Mouse (Mus musculus) cerebellum, adult (tissue): ENCODE data around the gene Pyroxd1.

ENCODE experiments used
- ATAC-seq: cut with Nextera tagmentation; 2 replicates; pipeline ENCODE4 v1.9.2; 2017; ENCODE audit warnings: mild to moderate bottlenecking, moderate library complexity, mixed read lengths; ENCODE audit not compliant: insufficient number of reproducible peaks, low FRiP score, low TSS enrichment

The Pyroxd1 gene

GRCm38 (mm10) chr6:142367565-142367964 is 22.1 kb downstream of the Pyroxd1 start:
- ATAC-seq = no peak

GRCm38 (mm10) chr6:142369568-142369967 is 24.1 kb downstream of the Pyroxd1 start:
- no peak for ATAC-seq

- no peak for ATAC-seq
Observed at GRCm38 (mm10) chr6:142377081-142377480, 31.6 kb downstream of the Pyroxd1 start.

- no peak for ATAC-seq
Observed at GRCm38 (mm10) chr6:142378576-142379330, 33.3 kb downstream of the Pyroxd1 start.

GRCm38 (mm10) chr6:142379961-142380360 is 34.5 kb downstream of the Pyroxd1 start:
- no peak for ATAC-seq

GRCm38 (mm10) chr6:142381615-142382014 is 36.2 kb downstream of the Pyroxd1 start:
- ATAC-seq = no peak

GRCm38 (mm10) chr6:142384521-142384920 is 39.1 kb downstream of the Pyroxd1 start:
- ATAC-seq = no peak

- ATAC-seq = no peak
Observed at GRCm38 (mm10) chr6:142386285-142387010, 41.0 kb downstream of the Pyroxd1 start.

- ATAC-seq = peak; percentile 99
Observed at GRCm38 (mm10) chr6:142387011-142387754, 41.7 kb downstream of the Pyroxd1 start, which contains the start of the genes Recql and Golt1b. Gene Recql (minus strand): TSS chr6:142387087. Gene Golt1b (plus strand): TSS chr6:142387221.

- no peak for ATAC-seq
Observed at GRCm38 (mm10) chr6:142387755-142388271, 42.4 kb downstream of the Pyroxd1 start.

GRCm38 (mm10) chr6:142389101-142389500 is 43.6 kb downstream of the Pyroxd1 start:
- ATAC-seq = no peak

GRCm38 (mm10) chr6:142392312-142392711 is 46.9 kb downstream of the Pyroxd1 start:
- no peak for ATAC-seq

GRCm38 (mm10) chr6:142394669-142395068 is 49.2 kb downstream of the Pyroxd1 start:
- peak; percentile 40; the same call in 1 of the 2 replicates for ATAC-seq

- ATAC-seq = no peak
Observed at GRCm38 (mm10) chr6:142395756-142396155, 50.3 kb downstream of the Pyroxd1 start.

- no peak for ATAC-seq
Observed at GRCm38 (mm10) chr6:142411140-142411539, 65.7 kb downstream of the Pyroxd1 start.
